Mouse (Mus musculus): ENCODE data around the gene Slc52a3.
"Not testable (repeated sequence)": the region's sequence is repeated elsewhere in the genome, so short reads cannot be mapped to it uniquely, and the experiment has no call there.

Slc52a3 gene

GRCm38 (mm10) chr2:151973595-151974562, 22.4 kb upstream of the Slc52a3 start:
- DNase-seq (ENCODE audit: low spot score): peak; percentile 55

DNA sequence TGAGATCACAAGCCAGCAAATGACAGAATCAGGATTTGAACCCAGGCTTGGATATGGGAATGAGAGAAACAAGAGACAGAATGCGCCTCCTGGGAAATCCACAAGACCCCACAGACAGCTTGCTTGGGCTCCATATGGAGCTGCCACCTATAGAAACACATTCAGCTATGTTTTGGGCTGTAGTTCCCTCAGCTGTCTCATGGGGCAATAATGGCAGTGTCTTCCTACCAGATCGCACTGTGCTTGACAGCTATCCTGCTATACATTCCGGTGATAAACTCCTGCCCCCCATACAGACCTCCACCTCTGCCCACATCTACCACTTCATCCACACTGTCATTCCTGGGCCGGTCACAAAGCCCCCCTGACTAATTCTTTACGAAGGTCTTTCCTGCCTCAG, 21.0 kb upstream of the Slc52a3 start:
- DNase-seq (ENCODE audit: low spot score): no peak

- DNase-seq (ENCODE audit: low spot score): no peak
These were observed 20.2 kb upstream of the Slc52a3 start for GRCm38 (mm10) chr2:151976067-151976466.

- DNase-seq (ENCODE audit: low spot score): no peak
These were observed 18.4 kb upstream of the Slc52a3 start for GRCm38 (mm10) chr2:151977689-151978440.

GRCm38 (mm10) chr2:151978494-151978893, 17.8 kb upstream of the Slc52a3 start:
- DNase-seq (ENCODE audit: low spot score): no peak

- DNase-seq (ENCODE audit: low spot score): peak; percentile 79
These were observed 16.6 kb upstream of the Slc52a3 start, which contains the start of gene Fam110a for GRCm38 (mm10) chr2:151979470-151980354. Gene Fam110a, minus strand, starts transcription at chr2:151980219.

GRCm38 (mm10) chr2:151980355-151980693, 16.0 kb upstream of the Slc52a3 start:
- no peak for DNase-seq (ENCODE audit: low spot score)

DNA sequence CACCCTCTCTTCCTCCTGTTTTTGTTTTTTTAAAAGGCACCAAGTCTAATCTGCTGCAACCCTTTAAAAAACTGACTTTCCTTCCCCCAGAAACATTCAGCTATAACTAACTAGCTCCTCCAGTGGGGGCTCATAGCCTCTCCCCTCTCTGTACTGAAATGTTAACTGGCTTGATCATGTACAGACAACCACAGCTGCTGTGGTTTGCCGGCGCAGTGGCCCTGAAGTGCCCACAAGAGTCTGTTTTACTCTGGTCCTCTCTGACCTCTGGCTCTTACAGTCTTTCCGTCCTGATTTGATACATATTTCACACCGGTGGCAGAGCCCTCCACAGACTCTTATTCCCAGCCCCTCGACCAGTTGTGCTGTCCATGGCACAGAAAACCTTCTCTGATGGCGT, 15.0 kb upstream of the Slc52a3 start:
- no peak for DNase-seq (ENCODE audit: low spot score)

DNA sequence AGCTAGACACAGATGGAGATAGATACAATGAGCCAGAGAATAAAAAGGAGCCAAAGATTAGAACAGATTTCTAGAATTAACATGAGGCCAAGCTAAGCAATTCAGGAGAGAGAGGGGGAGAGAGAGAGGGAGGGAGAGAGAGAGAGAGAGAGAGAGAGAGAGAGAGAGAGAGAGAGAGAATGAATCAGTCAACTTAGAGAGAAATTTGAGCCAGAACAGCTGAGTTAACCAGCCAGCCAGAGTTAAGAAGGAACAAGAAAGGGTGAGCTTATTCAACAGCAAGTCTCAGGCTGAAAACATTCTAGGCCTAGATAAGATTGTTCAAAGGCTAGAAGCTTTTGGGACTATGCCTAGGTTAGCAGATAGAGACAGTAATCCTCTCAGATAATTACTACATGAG, 13.8 kb upstream of the Slc52a3 start:
- DNase-seq (ENCODE audit: low spot score): no peak

- no peak for DNase-seq (ENCODE audit: low spot score)
These were observed 12.3 kb upstream of the Slc52a3 start for GRCm38 (mm10) chr2:151984019-151984418.

- no peak for DNase-seq (ENCODE audit: low spot score)
These were observed 10.7 kb upstream of the Slc52a3 start for GRCm38 (mm10) chr2:151985426-151986172.

DNA sequence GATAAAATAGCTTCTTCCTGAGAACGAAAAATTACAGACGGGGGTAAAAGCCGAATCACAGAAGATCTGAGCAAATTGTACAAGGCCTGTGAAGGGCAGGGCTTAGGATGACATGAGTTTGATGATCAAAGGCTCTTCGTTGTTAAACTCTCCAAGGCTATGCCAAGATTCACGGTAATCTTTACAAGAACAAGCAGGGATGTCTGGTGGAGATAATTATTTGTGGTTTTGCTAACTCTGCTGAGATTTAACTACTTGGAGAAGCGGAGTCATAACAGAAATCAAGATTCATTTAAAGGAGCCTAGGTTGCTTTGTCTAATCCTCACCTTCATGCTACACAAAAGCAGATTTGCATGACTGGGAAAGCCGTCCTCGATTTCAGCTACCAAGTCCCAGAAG, 9.4 kb upstream of the Slc52a3 start:
- DNase-seq (ENCODE audit: low spot score): no peak

DNA sequence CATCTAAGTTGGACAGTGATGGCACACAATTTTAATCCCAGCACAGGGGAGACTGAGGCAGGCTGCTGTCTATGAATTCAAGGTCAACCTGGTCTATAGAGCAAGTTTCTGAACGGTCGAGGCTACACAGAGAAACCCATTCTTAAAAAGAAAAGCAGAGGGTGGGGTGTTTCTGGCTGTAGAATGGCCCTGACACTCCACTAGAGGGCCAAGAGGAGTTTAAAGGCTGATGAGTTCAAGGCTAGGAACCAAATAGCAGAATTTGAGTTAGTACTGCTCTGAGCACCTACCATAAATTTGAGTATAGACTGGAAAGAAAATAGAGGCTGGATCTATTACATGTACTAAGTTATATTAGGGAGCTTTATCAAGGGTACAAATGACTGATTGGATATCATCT, 7.3 kb upstream of the Slc52a3 start:
- DNase-seq (ENCODE audit: low spot score): no peak

- no peak for DNase-seq (ENCODE audit: low spot score)
These were observed 5.3 kb upstream of the Slc52a3 start for GRCm38 (mm10) chr2:151990985-151991394.

DNA sequence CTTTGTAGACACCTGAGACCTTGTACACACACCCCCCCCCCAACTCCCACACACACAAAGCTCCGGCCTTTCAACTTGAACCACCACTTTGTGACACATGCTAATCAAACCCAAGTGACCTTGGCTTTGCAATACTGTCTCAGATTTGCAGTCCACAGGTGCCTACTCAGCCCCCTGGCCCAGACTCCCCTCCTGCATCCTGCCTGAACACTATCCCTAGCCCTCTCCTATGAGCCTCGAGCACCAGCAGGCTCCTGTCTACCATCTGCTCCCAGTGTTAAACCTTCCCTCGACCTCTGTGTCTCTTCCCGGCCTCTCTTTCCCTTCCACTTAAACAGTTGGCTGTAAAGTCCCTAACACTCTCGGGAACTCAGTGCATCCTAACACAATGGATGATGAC, 4.9 kb upstream of the Slc52a3 start:
- no peak for DNase-seq (ENCODE audit: low spot score)

DNA sequence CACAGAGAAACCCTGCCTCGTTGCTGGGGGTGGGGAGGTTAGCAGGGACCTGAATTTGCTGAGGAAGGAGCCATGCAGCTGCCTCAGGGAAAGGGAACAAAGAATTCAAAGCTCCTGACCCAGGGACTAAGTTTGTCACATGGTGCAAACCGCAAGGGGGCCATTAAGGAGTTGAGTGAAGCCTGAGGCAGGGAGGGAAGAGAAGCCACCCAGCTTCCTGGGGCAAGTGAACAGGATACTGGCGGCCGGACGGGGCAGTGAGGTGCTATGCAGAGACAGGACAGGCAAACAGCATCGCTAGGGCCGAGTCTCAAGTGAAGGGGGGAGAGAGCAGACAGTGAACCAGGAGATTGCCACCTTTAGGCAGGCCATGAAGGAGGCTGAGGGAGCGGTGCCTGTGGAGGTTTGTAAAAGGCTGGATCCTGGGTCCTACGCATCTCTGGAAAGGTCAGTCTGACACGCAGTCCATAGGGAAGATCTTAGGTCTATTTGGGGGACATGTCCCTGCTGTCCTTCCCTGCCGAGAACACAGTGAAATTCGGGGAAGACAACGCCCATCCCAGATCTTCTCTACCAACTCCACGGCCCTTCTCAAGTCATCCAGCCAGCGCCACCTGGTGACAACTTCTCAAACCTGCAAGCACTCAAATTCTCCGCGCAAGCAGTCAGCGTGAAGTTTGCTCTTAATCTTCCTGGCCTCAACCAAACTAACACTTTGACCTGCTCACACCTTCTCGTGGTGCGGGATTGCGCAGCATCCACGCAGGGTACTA, 1.8 kb upstream of the Slc52a3 start:
- peak; percentile 67 for DNase-seq (ENCODE audit: low spot score)

DNA sequence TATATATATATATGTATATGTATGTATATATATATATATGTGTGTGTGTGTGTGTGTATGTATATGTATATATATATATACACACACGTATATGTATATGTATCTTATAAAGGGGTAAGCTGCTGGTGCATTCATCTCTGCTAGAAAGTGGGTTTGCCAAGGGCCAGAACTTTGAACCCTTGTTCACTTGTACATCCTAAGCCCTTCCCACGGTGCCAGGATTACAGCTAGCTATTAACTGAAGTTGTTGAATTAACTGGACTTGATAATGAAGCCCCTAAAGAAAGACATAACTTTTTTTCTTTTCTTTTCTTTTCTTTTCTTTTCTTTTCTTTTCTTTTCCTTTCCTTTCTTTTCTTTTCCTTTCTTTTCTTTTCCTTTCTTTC, 872 bp downstream of the Slc52a3 start:
- DNase-seq (ENCODE audit: low spot score): not testable (repeated sequence)

DNA sequence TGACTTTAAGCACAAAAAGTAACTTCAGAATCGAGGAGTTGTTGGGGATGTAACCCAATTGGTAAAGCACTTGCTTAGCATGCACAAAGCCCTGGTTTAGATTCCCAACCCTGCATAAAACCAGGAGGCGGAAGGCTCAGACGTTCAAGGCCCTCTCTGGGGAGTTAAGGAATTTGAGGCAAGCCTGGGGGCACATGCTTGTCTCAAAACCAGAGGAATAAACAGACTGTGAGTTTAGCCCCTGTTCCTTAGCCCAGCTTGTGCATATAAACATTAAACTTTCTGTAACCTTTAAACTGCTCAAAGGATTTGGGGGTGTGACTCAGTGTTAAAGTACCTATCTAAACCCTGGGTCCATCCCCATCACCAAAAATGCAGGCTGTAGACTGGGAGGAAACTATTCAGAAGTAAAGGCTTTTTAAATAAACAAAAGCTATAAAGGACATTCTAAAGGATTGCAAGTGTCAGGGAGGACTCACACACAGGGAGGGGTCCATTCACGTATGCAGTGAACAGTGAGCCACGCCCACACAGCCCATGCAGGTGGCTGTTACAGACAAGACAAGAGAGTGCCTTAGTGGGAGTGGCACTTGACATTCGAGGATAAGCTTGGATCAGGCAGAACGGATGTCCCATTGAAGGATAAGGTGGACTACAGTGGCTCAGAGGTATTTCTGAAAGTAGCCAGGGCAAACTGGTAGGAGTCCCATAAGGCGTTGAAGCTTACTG, 1.6 kb downstream of the Slc52a3 start:
- no peak for DNase-seq (ENCODE audit: low spot score)

DNA sequence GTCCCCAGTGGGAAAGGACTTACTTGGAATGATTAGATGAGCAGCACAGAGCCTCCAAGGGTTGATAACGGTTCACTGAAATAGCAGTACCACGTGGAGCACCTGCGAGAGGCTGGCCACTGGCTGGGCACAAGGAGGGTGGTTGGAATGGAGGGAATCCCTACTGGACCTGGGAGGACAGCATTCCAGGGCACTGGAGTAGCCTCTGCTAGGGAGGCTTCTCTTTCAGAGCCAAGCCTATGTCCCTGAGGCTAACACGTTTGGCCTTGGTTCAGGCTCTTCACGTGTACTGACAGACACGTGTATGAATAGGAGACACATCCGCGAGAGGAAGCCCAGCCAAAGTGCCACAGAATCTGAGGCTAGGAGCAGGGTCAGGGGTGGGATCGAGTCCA, 2.2 kb downstream of the Slc52a3 start:
- DNase-seq (ENCODE audit: low spot score): no peak

- no peak for DNase-seq (ENCODE audit: low spot score)
These were observed 2.6 kb downstream of the Slc52a3 start for GRCm38 (mm10) chr2:151998932-151999331.
